9 mouse cellular contexts compared by ENCODE assay signal in the genomic region with DNA sequence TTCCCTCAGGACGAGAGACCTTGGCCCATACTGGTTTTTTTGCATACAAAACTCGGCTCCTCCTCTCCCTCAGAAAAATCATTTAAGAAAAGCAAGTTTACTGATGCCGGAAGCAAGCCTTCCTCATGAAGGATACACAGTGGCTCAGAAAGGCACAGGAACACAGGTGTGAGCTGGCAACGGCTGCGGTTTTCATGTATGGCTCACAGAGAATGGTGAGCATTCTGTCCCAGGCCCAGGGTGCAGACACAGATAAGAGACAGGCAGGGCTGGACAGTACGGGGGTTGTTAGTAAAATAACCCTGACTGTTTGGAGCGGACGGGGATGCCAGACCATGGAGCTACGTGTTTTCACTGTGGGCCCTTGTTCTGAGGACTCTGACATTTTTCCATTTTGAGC. TPM values are rescaled to one million over a fixed set of nuclear protein-coding genes. Genes with fewer than 3 reads are reported as not detected.
A peak's percentile ranks its signal among the peaks of the same experiment; 100 is the strongest.
DNase-seq lines count a peak whose midpoint lies in the region; ATAC-seq and TF ChIP-seq lines count a peak whose summit lies in the region.
"Had no signal": no experiment of that assay in that cellular context is flagged by ENCODE, and none has a peak within 500 bp of the region (broad histone marks: within the 10 kb centered on the region; RNA-seq: fewer than 3 reads in every experiment).

No protein-coding gene starts in this region.

- no peaks in the 10 kb centered on the region for H3K9me3 ChIP-seq in heart, embryonic 14.5 days (ENCODE audit: control insufficient read depth, low read length)

- TF ChIP-seq CTCF in embryonic fibroblast, embryonic 13.5 days (IDR thresholded peaks at IDR 0.05; ENCODE audit: borderline replicate concordance, insufficient read depth, low read length) = no peak

- H3K9ac ChIP-seq in heart, embryonic 14.5 days (ENCODE audit: low read length) = peak overlapping the region; percentile 2; the same call in 1 of the 2 replicates

- H3K27ac ChIP-seq in heart, embryonic 14.5 days (replicated peaks in 1 of 2; ENCODE audit: control insufficient read depth in 1 of 2, insufficient read depth in 1 of 2, low read depth in 2 of 2, low read length in 2 of 2) = peak overlapping the region; percentile 0 to 65; a peak in 2 of 4 replicates
- peak overlapping the region; percentile 15; the same call in 1 of the 2 replicates for H3K27ac ChIP-seq in embryonic fibroblast, embryonic 13.5 days (ENCODE audit: insufficient read depth, low read length)

- peak overlapping the region; percentile 63 for H3K4me2 ChIP-seq in heart, embryonic 14.5 days (ENCODE audit: low read length)
- H3K4me2 ChIP-seq in myocyte (ENCODE audit: low read depth) = peak overlapping the region; percentile 92

- no peak overlapping the region for H3ac ChIP-seq in myocyte (ENCODE audit: control insufficient read depth, insufficient read length)

- ATAC-seq in heart, embryonic 14.5 days (ENCODE audit: insufficient number of reproducible peaks, insufficient read depth, low FRiP score, low read depth) = no peak

- H3K27me3 ChIP-seq in heart, embryonic 14.5 days (ENCODE audit: control insufficient read depth, insufficient read depth, low read length) = no peaks in the 10 kb centered on the region
- H3K27me3 ChIP-seq in myocyte (ENCODE audit: control insufficient read depth, insufficient read depth, insufficient read length) = no peaks in the 10 kb centered on the region

- no peak for DNase-seq in heart, adult 8-10 months (ENCODE audit: low spot score)
- peak; percentile 63 for DNase-seq in CD4-positive, CD25-positive, alpha-beta regulatory T cell, adult 2 months (ENCODE audit: low read depth, low spot score)
- DNase-seq in layer of hippocampus, postnatal 14 days (ENCODE audit: low spot score in 2 of 2) = no peak
- no peak for DNase-seq in adrenal gland, postnatal 14 days
- DNase-seq in kidney, postnatal 14 days = no peak
- DNase-seq: liver had no signal

- peaks cover 80% of the 10 kb centered on the region for H3K79me2 ChIP-seq in myocyte (ENCODE audit: control insufficient read depth, insufficient read depth)

- H3K36me3 ChIP-seq in heart, embryonic 14.5 days (ENCODE audit: control insufficient read depth, insufficient read depth, low read length) = peaks cover 10% of the 10 kb centered on the region
- no peaks in the 10 kb centered on the region for H3K36me3 ChIP-seq in myocyte (ENCODE audit: control insufficient read depth, insufficient read depth)

- H3K4me3 ChIP-seq in heart, embryonic 14.5 days (ENCODE audit: control insufficient read depth in 1 of 2, insufficient read depth in 1 of 2, low read depth in 1 of 2, low read length in 2 of 2) = no peak overlapping the region
- no peak overlapping the region for H3K4me3 ChIP-seq in embryonic fibroblast, embryonic 13.5 days (ENCODE audit: insufficient read depth, low read length)
- H3K4me3 ChIP-seq in myocyte = no peak overlapping the region

- TF ChIP-seq POLR2A in embryonic fibroblast, embryonic 13.5 days (IDR thresholded peaks at IDR 0.05; ENCODE audit: low read depth, low read length) = no peak
- TF ChIP-seq POLR2A in myocyte (IDR thresholded peaks at IDR 0.05; ENCODE audit: insufficient read length, low read depth) = no peak

- peaks cover 26 to 43% of the 10 kb centered on the region in 2 experiments for H3K4me1 ChIP-seq in heart, embryonic 14.5 days (ENCODE audit: control insufficient read depth in 2 of 2, insufficient read depth in 2 of 2, low read length in 2 of 2)
- peaks cover 18% of the 10 kb centered on the region; the same call in 1 of the 2 replicates for H3K4me1 ChIP-seq in embryonic fibroblast, embryonic 13.5 days (ENCODE audit: control insufficient read depth, insufficient read depth, low read length)

- WGBS in heart, embryonic 14.5 days = 31% methylated on average over 9 of the region's 9 CpGs

TF ChIP-seq in myocyte, 11 proteins besides CTCF, POLR2A, EP300 and RAD21:
- TF ChIP-seq CEBPB (IDR thresholded peaks at IDR 0.05; ENCODE audit: insufficient read depth, poor library complexity, severe bottlenecking) = no peak
- TF ChIP-seq REST (IDR thresholded peaks at IDR 0.05; ENCODE audit: insufficient read depth, insufficient read length) = no peak
- no peak for TF ChIP-seq MYOD1 (IDR thresholded peaks at IDR 0.05; ENCODE audit: control insufficient read depth in 1 of 3, insufficient read length in 2 of 3, low read depth in 2 of 3)
- no peak for TF ChIP-seq MYOG (IDR thresholded peaks at IDR 0.05; ENCODE audit: control insufficient read depth in 1 of 3, insufficient read depth in 1 of 3, insufficient read length in 2 of 3, low read depth in 2 of 3)
- no peak for TF ChIP-seq MAX (IDR thresholded peaks at IDR 0.05; ENCODE audit: low read depth)
- TF ChIP-seq E2F4 (IDR thresholded peaks at IDR 0.05; ENCODE audit: insufficient read depth) = no peak
- no peak for TF ChIP-seq TCF3 (IDR thresholded peaks at IDR 0.05; ENCODE audit: insufficient read length, low read depth)
- no peak for TF ChIP-seq USF1 (IDR thresholded peaks at IDR 0.05; ENCODE audit: low read depth)
- TF ChIP-seq POLR2AphosphoS2 (IDR thresholded peaks at IDR 0.05; ENCODE audit: insufficient read length, low read depth) = no peak
- no peak for TF ChIP-seq SRF (IDR thresholded peaks at IDR 0.05; ENCODE audit: control insufficient read depth, insufficient read length, low read depth)
- no peak for TF ChIP-seq TCF12 (IDR thresholded peaks at IDR 0.05; ENCODE audit: insufficient read depth, poor library complexity, severe bottlenecking)
TF ChIP-seq in myocyte: peak in this region for 0.

RNA-seq across cellular contexts. Expression of a gene that starts 6.6 kb away (rescaled TPM):
- 6.3 and 6.6 TPM in 2 replicates for polyA plus RNA-seq in heart, embryonic 14.5 days (2014; fragmentation: Nextera tagmentation; extraction: Ambion mirVana)
- total RNA-seq in heart, adult 8-10 months (2022) = 10 to 100 TPM; 55.6 to 68.3 (median 59.1) TPM
- 46.0 and 54.3 TPM in 2 replicates for polyA plus RNA-seq in embryonic fibroblast, embryonic 13.5 days (2011; ENCODE audit: insufficient read length, low read depth, missing spikeins)
- 11.8 TPM for polyA plus RNA-seq in myocyte (2012; fragmentation: generic; extraction: Trizol)
- total RNA-seq in layer of hippocampus, postnatal 14 days (2021) = 10 to 100 TPM; 88.8 to 95.4 TPM
- total RNA-seq in adrenal gland, postnatal 14 days (2021) = 33.5 and 47.5 TPM in 2 replicates
